Mouse (Mus musculus) CH12.LX (cell line): ENCODE measurements around the gene Tbcel. TPM values are rescaled to one million over a fixed set of nuclear protein-coding genes. Genes with fewer than 3 reads are reported as not detected.

Experiments
- DNase-seq: peaks from one replicate; pipeline ENCODE4 v3.0.0-alpha.2; 2013; ENCODE audit errors: extremely low read depth
- H3K27ac ChIP-seq: 2 replicates; pipeline ENCODE4 v1.5.1; 2012; ENCODE audit warnings: low read depth, mild to moderate bottlenecking, control low read depth, moderate library complexity; ENCODE audit not compliant: insufficient read depth
- H3K27me3 ChIP-seq: replicated peaks from 2 replicates; pipeline ENCODE3; 2012; ENCODE audit warnings: inconsistent platforms
- H3K36me3 ChIP-seq, 2 experiments: replicated peaks in 1 of 2; 2 replicates each; pipeline versions ENCODE3 to v1.6.1; 2012; ENCODE audit warnings: inconsistent platforms in 1 of 2, low read length in 1 of 2, mild to moderate bottlenecking in 1 of 2, mixed read lengths in 1 of 2, moderate library complexity in 1 of 2; ENCODE audit not compliant: control insufficient read depth in 1 of 2, insufficient read depth in 1 of 2
- H3K4me1 ChIP-seq, 2 experiments: 2 replicates each; pipeline ENCODE4 v1.6.1; 2012; ENCODE audit warnings: inconsistent platforms in 1 of 2, moderate library complexity in 1 of 2; ENCODE audit not compliant: insufficient read depth in 2 of 2, control insufficient read depth in 1 of 2
- H3K4me2 ChIP-seq: 2 replicates; pipeline ENCODE4 v1.6.1; 2012; ENCODE audit warnings: low read depth, mild to moderate bottlenecking, control low read depth; ENCODE audit not compliant: poor library complexity, insufficient read depth, severe bottlenecking
- H3K4me3 ChIP-seq, 3 experiments: fragments of 150-350 bp in 1 of 3; sonication (generic) in 1 of 3; replicated peaks in 1 of 3; 2 replicates each; pipeline versions ENCODE3 to v1.5.1; 2011 to 2012; ENCODE audit warnings: low read depth in 2 of 3, low read length in 2 of 3, mild to moderate bottlenecking in 2 of 3, moderate library complexity in 2 of 3, control low read depth in 1 of 3, improper control_type of control experiment in 1 of 3, inconsistent platforms in 1 of 3, mixed read lengths in 1 of 3; ENCODE audit not compliant: poor library complexity in 1 of 3
- H3K79me2 ChIP-seq: replicated peaks from 2 replicates; pipeline ENCODE4 v1.6.1; 2012; ENCODE audit warnings: mild to moderate bottlenecking, moderate library complexity; ENCODE audit not compliant: control insufficient read depth, poor library complexity, insufficient read depth, severe bottlenecking; ENCODE audit errors: extremely low read depth
- H3K9ac ChIP-seq: 2 replicates; pipeline ENCODE4 v1.6.1; 2012; ENCODE audit warnings: low read depth, mild to moderate bottlenecking, control low read depth, moderate library complexity; ENCODE audit not compliant: insufficient read depth
- H3K9me3 ChIP-seq: replicated peaks from 2 replicates; pipeline ENCODE3; 2012; ENCODE audit warnings: low read length, inconsistent platforms, mixed read lengths
- CHD1 ChIP-seq: IDR thresholded peaks from 2 replicates; pipeline ENCODE4 v1.6.1; 2012; ENCODE audit warnings: low read depth, low read length, improper control_type of control experiment, inconsistent platforms
- ETS1 ChIP-seq: conservative IDR thresholded peaks from 2 replicates; pipeline ENCODE4 v1.6.1; 2012; ENCODE audit warnings: low read depth, mild to moderate bottlenecking, inconsistent platforms, low read length, improper control_type of control experiment, moderate library complexity
- GABPA ChIP-seq: IDR thresholded peaks from 2 replicates; pipeline ENCODE4 v1.6.1; 2012; ENCODE audit warnings: low read depth, low read length, improper control_type of control experiment, inconsistent platforms; ENCODE audit not compliant: insufficient replicate concordance
- JUN ChIP-seq: IDR thresholded peaks from 2 replicates; pipeline ENCODE4 v1.6.1; 2011; ENCODE audit warnings: low read depth, mild to moderate bottlenecking, low read length, improper control_type of control experiment, moderate library complexity; ENCODE audit not compliant: insufficient read depth
- KAT2A ChIP-seq: IDR thresholded peaks from 2 replicates; pipeline ENCODE4 v1.6.1; 2012; ENCODE audit warnings: low read length, improper control_type of control experiment, inconsistent platforms; ENCODE audit not compliant: insufficient replicate concordance
- MAFK ChIP-seq: IDR thresholded peaks from 2 replicates; pipeline ENCODE4 v1.6.1; 2011; ENCODE audit warnings: low read length, improper control_type of control experiment; ENCODE audit not compliant: insufficient replicate concordance
- MAX ChIP-seq: IDR thresholded peaks from 2 replicates; pipeline ENCODE4 v1.6.1; 2011; ENCODE audit warnings: low read length, improper control_type of control experiment
- MEF2A ChIP-seq: IDR thresholded peaks from 2 replicates; pipeline ENCODE4 v1.6.1; 2014; ENCODE audit warnings: low read depth, mild to moderate bottlenecking, inconsistent platforms, low read length, improper control_type of control experiment, borderline replicate concordance
- MXI1 ChIP-seq: IDR thresholded peaks from 2 replicates; pipeline ENCODE4 v1.6.1; 2011; ENCODE audit warnings: mild to moderate bottlenecking, low read depth, low read length, improper control_type of control experiment
- MYC ChIP-seq: IDR thresholded peaks from 2 replicates; pipeline ENCODE4 v1.6.1; 2011; ENCODE audit warnings: low read depth, mild to moderate bottlenecking, improper control_type of control experiment, low read length
- NELFE ChIP-seq: IDR thresholded peaks from 2 replicates; pipeline ENCODE4 v1.6.1; 2011; ENCODE audit warnings: low read depth, low read length, improper control_type of control experiment
- PAX5 ChIP-seq: IDR thresholded peaks from 2 replicates; pipeline ENCODE4 v1.6.1; 2012; ENCODE audit warnings: low read length, inconsistent platforms, mixed read lengths
- POLR2A ChIP-seq: IDR thresholded peaks from 2 replicates; pipeline ENCODE4 v1.6.1; 2011; ENCODE audit warnings: low read depth, mild to moderate bottlenecking, improper control_type of control experiment, low read length
- RAD21 ChIP-seq: IDR thresholded peaks from 2 replicates; pipeline ENCODE4 v1.6.1; 2011; ENCODE audit warnings: low read depth, mild to moderate bottlenecking, low read length, improper control_type of control experiment, moderate library complexity
- RCOR1 ChIP-seq: conservative IDR thresholded peaks from 2 replicates; pipeline ENCODE4 v1.6.1; 2012; ENCODE audit warnings: low read depth, mild to moderate bottlenecking, inconsistent platforms, low read length, improper control_type of control experiment
- SMC3 ChIP-seq: IDR thresholded peaks from 2 replicates; pipeline ENCODE4 v1.6.1; 2011; ENCODE audit warnings: low read depth, low read length, improper control_type of control experiment
- TCF12 ChIP-seq: IDR thresholded peaks from 2 replicates; pipeline ENCODE4 v1.6.1; 2014; ENCODE audit warnings: low read depth, mild to moderate bottlenecking, inconsistent platforms, low read length, improper control_type of control experiment
- USF1 ChIP-seq: IDR thresholded peaks from 2 replicates; pipeline ENCODE4 v1.6.1; 2014; ENCODE audit warnings: low read depth, mild to moderate bottlenecking, inconsistent platforms, low read length, improper control_type of control experiment
- ZKSCAN1 ChIP-seq: IDR thresholded peaks from 2 replicates; pipeline ENCODE4 v1.6.1; 2012; ENCODE audit warnings: low read depth, inconsistent platforms, low read length, improper control_type of control experiment, borderline replicate concordance
- ZMIZ1 ChIP-seq: IDR thresholded peaks from 2 replicates; pipeline ENCODE4 v1.6.1; 2012; ENCODE audit warnings: low read depth, mild to moderate bottlenecking, inconsistent platforms, low read length, improper control_type of control experiment
- dilution Hi-C: fragments of 300-500 bp; cut with MboI; formaldehyde crosslinking; loops from 2 replicates; pipeline ENCODE4 v1.14.3; 2020; ENCODE audit warnings: low sequenced_read_pairs; ENCODE audit not compliant: extremely low pct_unique_long_range_greater_than_20kb, extremely low pct_ligation_motif_present
- in situ Hi-C: fragments of 300-500 bp; cut with MboI; formaldehyde crosslinking; loops from 3 replicates; pipeline ENCODE4 v1.14.3; 2019; ENCODE audit warnings: low sequenced_read_pairs, low pct_ligation_motif_present, low pct_unique_long_range_greater_than_20kb, mixed read lengths
- polyA plus RNA-seq: library from polyadenylated mRNA; unstranded; fragments of >175 nt; gene quantifications from 2 replicates; pipeline ENCODE4 v1.2.1, GENCODE M21; 2012; ENCODE audit warnings: low read depth; ENCODE audit not compliant: insufficient read length
- total RNA-seq, 2 experiments: library from RNA; depleted of rRNA; stranded (reverse); fragments of 300-350 nt in 1 of 2; fragments of >200 nt in 1 of 2; gene quantifications; 2 replicates each; pipeline ENCODE4 v1.2.3; 2012 to 2014

The Tbcel gene
- total and polyA plus RNA-seq, 3 experiments: 5.3 to 10.0 (median 5.9) TPM

GRCm38 (mm10) chr9:42454364-42454763 is 53.2 kb downstream of the Tbcel start:
- TF ChIP-seq ZMIZ1: no peak
- no peak for TF ChIP-seq CHD1
- TF ChIP-seq KAT2A: no peak
- TF ChIP-seq TCF12: no peak
- in situ Hi-C loops (no loop called here), dilution Hi-C loops (no loop called here)
- Histone ChIP-seq H3K9ac (no peak overlapping the region), H3K27me3 (no peaks in the 10 kb centered on the region), H3K27ac (no peak overlapping the region), H3K4me1 (peaks cover 3 to 19% of the 10 kb centered on the region in 2 experiments; a peak in 3 of 4 replicates), H3K4me3 (no peak overlapping the region), H3K9me3 (no peaks in the 10 kb centered on the region), H3K36me3 (peaks cover 10 to 52% of the 10 kb centered on the region in 2 experiments), H3K79me2 (no peaks in the 10 kb centered on the region), H3K4me2 (no peak overlapping the region)
- no peak for DNase-seq

- Histone ChIP-seq H3K79me2 (no peaks in the 10 kb centered on the region), H3K36me3 (peaks cover 38 to 72% of the 10 kb centered on the region in 2 experiments), H3K27ac (no peak overlapping the region), H3K9ac (no peak overlapping the region), H3K4me1 (no peaks in the 10 kb centered on the region), H3K27me3 (no peaks in the 10 kb centered on the region), H3K9me3 (no peaks in the 10 kb centered on the region), H3K4me3 (no peak overlapping the region), H3K4me2 (no peak overlapping the region)
- dilution Hi-C loops (no loop called here), in situ Hi-C loops (no loop called here)
- TF ChIP-seq MXI1 (no peak), POLR2A (no peak), ZKSCAN1 (no peak), SMC3 (no peak), GABPA (no peak), RCOR1 (no peak), ZMIZ1 (no peak), MAX (no peak), PAX5 (no peak), NELFE (no peak), JUN (no peak), ETS1 (no peak), RAD21 (no peak), MYC (no peak), MEF2A (no peak), USF1 (no peak), MAFK (no peak)
- no peak for DNase-seq
These were observed 58.6 kb downstream of the Tbcel start for GRCm38 (mm10) chr9:42449043-42449442.
